Mouse (Mus musculus) CH12.LX (cell line): ENCODE measurements at regions not wholly inside any gene's neighbourhood (a gene's known extent, or its start where the extent isn't known, plus 50 kb on each side); places are given as distances from the start of the nearest gene placed in this dataset.
"Not testable (repeated sequence)": the region's sequence is repeated elsewhere in the genome, so short reads cannot be mapped to it uniquely, and the experiment has no call there.

Experiments used
- DNase-seq: peaks from one replicate; pipeline ENCODE4 v3.0.0-alpha.2; 2013; ENCODE audit errors: extremely low read depth
- H3K27ac ChIP-seq: 2 replicates; pipeline ENCODE4 v1.5.1; 2012; ENCODE audit warnings: low read depth, mild to moderate bottlenecking, control low read depth, moderate library complexity; ENCODE audit not compliant: insufficient read depth
- H3K27me3 ChIP-seq: replicated peaks from 2 replicates; pipeline ENCODE3; 2012; ENCODE audit warnings: inconsistent platforms
- H3K36me3 ChIP-seq, 2 experiments: replicated peaks in 1 of 2; 2 replicates each; pipeline versions ENCODE3 to v1.6.1; 2012; ENCODE audit warnings: inconsistent platforms in 1 of 2, low read length in 1 of 2, mild to moderate bottlenecking in 1 of 2, mixed read lengths in 1 of 2, moderate library complexity in 1 of 2; ENCODE audit not compliant: control insufficient read depth in 1 of 2, insufficient read depth in 1 of 2
- H3K4me1 ChIP-seq, 2 experiments: 2 replicates each; pipeline ENCODE4 v1.6.1; 2012; ENCODE audit warnings: inconsistent platforms in 1 of 2, moderate library complexity in 1 of 2; ENCODE audit not compliant: insufficient read depth in 2 of 2, control insufficient read depth in 1 of 2
- H3K4me2 ChIP-seq: 2 replicates; pipeline ENCODE4 v1.6.1; 2012; ENCODE audit warnings: low read depth, mild to moderate bottlenecking, control low read depth; ENCODE audit not compliant: poor library complexity, insufficient read depth, severe bottlenecking
- H3K4me3 ChIP-seq, 3 experiments: fragments of 150-350 bp in 1 of 3; sonication (generic) in 1 of 3; replicated peaks in 1 of 3; 2 replicates each; pipeline versions ENCODE3 to v1.5.1; 2011 to 2012; ENCODE audit warnings: low read depth in 2 of 3, low read length in 2 of 3, mild to moderate bottlenecking in 2 of 3, moderate library complexity in 2 of 3, control low read depth in 1 of 3, improper control_type of control experiment in 1 of 3, inconsistent platforms in 1 of 3, mixed read lengths in 1 of 3; ENCODE audit not compliant: poor library complexity in 1 of 3
- H3K79me2 ChIP-seq: replicated peaks from 2 replicates; pipeline ENCODE4 v1.6.1; 2012; ENCODE audit warnings: mild to moderate bottlenecking, moderate library complexity; ENCODE audit not compliant: control insufficient read depth, poor library complexity, insufficient read depth, severe bottlenecking; ENCODE audit errors: extremely low read depth
- H3K9ac ChIP-seq: 2 replicates; pipeline ENCODE4 v1.6.1; 2012; ENCODE audit warnings: low read depth, mild to moderate bottlenecking, control low read depth, moderate library complexity; ENCODE audit not compliant: insufficient read depth
- H3K9me3 ChIP-seq: replicated peaks from 2 replicates; pipeline ENCODE3; 2012; ENCODE audit warnings: low read length, inconsistent platforms, mixed read lengths
- CHD1 ChIP-seq: IDR thresholded peaks from 2 replicates; pipeline ENCODE4 v1.6.1; 2012; ENCODE audit warnings: low read depth, low read length, improper control_type of control experiment, inconsistent platforms
- CHD2 ChIP-seq: IDR thresholded peaks from 2 replicates; pipeline ENCODE4 v1.6.1; 2011; ENCODE audit warnings: low read length, improper control_type of control experiment
- CTCF ChIP-seq, 2 experiments: IDR thresholded peaks in 1 of 2; conservative IDR thresholded peaks in 1 of 2; 2 replicates each; pipeline ENCODE4 v1.5.1; 2011 to 2012; ENCODE audit warnings: low read depth in 2 of 2, low read length in 2 of 2, improper control_type of control experiment in 1 of 2, inconsistent platforms in 1 of 2, mild to moderate bottlenecking in 1 of 2, moderate library complexity in 1 of 2
- E2F4 ChIP-seq: IDR thresholded peaks from 2 replicates; pipeline ENCODE4 v1.6.1; 2011; ENCODE audit warnings: low read depth, low read length, improper control_type of control experiment; ENCODE audit not compliant: insufficient replicate concordance
- HCFC1 ChIP-seq: IDR thresholded peaks from 2 replicates; pipeline ENCODE4 v1.6.1; 2012; ENCODE audit warnings: low read depth, mild to moderate bottlenecking, inconsistent platforms, low read length, improper control_type of control experiment
- JUN ChIP-seq: IDR thresholded peaks from 2 replicates; pipeline ENCODE4 v1.6.1; 2011; ENCODE audit warnings: low read depth, mild to moderate bottlenecking, low read length, improper control_type of control experiment, moderate library complexity; ENCODE audit not compliant: insufficient read depth
- JUND ChIP-seq: conservative IDR thresholded peaks from 2 replicates; pipeline ENCODE4 v1.6.1; 2011; ENCODE audit warnings: low read depth, low read length, improper control_type of control experiment
- MAFK ChIP-seq: IDR thresholded peaks from 2 replicates; pipeline ENCODE4 v1.6.1; 2011; ENCODE audit warnings: low read length, improper control_type of control experiment; ENCODE audit not compliant: insufficient replicate concordance
- NELFE ChIP-seq: IDR thresholded peaks from 2 replicates; pipeline ENCODE4 v1.6.1; 2011; ENCODE audit warnings: low read depth, low read length, improper control_type of control experiment
- NRF1 ChIP-seq: IDR thresholded peaks from 2 replicates; pipeline ENCODE4 v1.6.1; 2014; ENCODE audit warnings: low read depth, mild to moderate bottlenecking, inconsistent platforms, low read length, improper control_type of control experiment, moderate library complexity
- PAX5 ChIP-seq: IDR thresholded peaks from 2 replicates; pipeline ENCODE4 v1.6.1; 2012; ENCODE audit warnings: low read length, inconsistent platforms, mixed read lengths
- RAD21 ChIP-seq: IDR thresholded peaks from 2 replicates; pipeline ENCODE4 v1.6.1; 2011; ENCODE audit warnings: low read depth, mild to moderate bottlenecking, low read length, improper control_type of control experiment, moderate library complexity
- SIN3A ChIP-seq: IDR thresholded peaks from 2 replicates; pipeline ENCODE4 v1.6.1; 2012; ENCODE audit warnings: low read length, improper control_type of control experiment, inconsistent platforms
- TBP ChIP-seq: conservative IDR thresholded peaks from 2 replicates; pipeline ENCODE4 v1.6.1; 2011; ENCODE audit warnings: low read depth, low read length, improper control_type of control experiment
- TCF12 ChIP-seq: IDR thresholded peaks from 2 replicates; pipeline ENCODE4 v1.6.1; 2014; ENCODE audit warnings: low read depth, mild to moderate bottlenecking, inconsistent platforms, low read length, improper control_type of control experiment
- UBTF ChIP-seq: IDR thresholded peaks from 2 replicates; pipeline ENCODE4 v1.6.1; 2012; ENCODE audit warnings: low read depth, mild to moderate bottlenecking, inconsistent platforms, low read length, improper control_type of control experiment, moderate library complexity
- ZC3H11A ChIP-seq: IDR thresholded peaks from 2 replicates; pipeline ENCODE4 v1.6.1; 2012; ENCODE audit warnings: low read depth, mild to moderate bottlenecking, inconsistent platforms, low read length, improper control_type of control experiment
- ZNF384 ChIP-seq: IDR thresholded peaks from 2 replicates; pipeline ENCODE4 v1.6.1; 2012; ENCODE audit warnings: low read depth, low read length, improper control_type of control experiment, inconsistent platforms
- dilution Hi-C: fragments of 300-500 bp; cut with MboI; formaldehyde crosslinking; loops from 2 replicates; pipeline ENCODE4 v1.14.3; 2020; ENCODE audit warnings: low sequenced_read_pairs; ENCODE audit not compliant: extremely low pct_unique_long_range_greater_than_20kb, extremely low pct_ligation_motif_present
- in situ Hi-C: fragments of 300-500 bp; cut with MboI; formaldehyde crosslinking; loops from 3 replicates; pipeline ENCODE4 v1.14.3; 2019; ENCODE audit warnings: low sequenced_read_pairs, low pct_ligation_motif_present, low pct_unique_long_range_greater_than_20kb, mixed read lengths

- Histone ChIP-seq H3K4me3 (no peak overlapping the region), H3K9ac (no peak overlapping the region), H3K27me3 (no peaks in the 10 kb centered on the region), H3K79me2 (no peaks in the 10 kb centered on the region), H3K9me3 (peaks cover 93% of the 10 kb centered on the region), H3K36me3 (no peaks in the 10 kb centered on the region)
- no peak for TF ChIP-seq NELFE
- TF ChIP-seq CHD2: no peak
- TF ChIP-seq UBTF: no peak
- TF ChIP-seq MAFK: no peak
- no peak for TF ChIP-seq CTCF (conservative IDR thresholded peaks at IDR 0.05 in 1 of 2, IDR thresholded peaks at IDR 0.05 in 1 of 2; ENCODE audit: low read depth in 2 of 2, low read length in 2 of 2)
- TF ChIP-seq E2F4: no peak
- TF ChIP-seq TBP: no peak
- no peak for TF ChIP-seq NRF1
- no peak for TF ChIP-seq TCF12
- no peak for TF ChIP-seq PAX5
- no peak for TF ChIP-seq JUN
- no peak for TF ChIP-seq ZC3H11A
- no peak for TF ChIP-seq JUND
- no peak for TF ChIP-seq CHD1
- TF ChIP-seq ZNF384: no peak
- no peak for TF ChIP-seq SIN3A
- no peak for TF ChIP-seq RAD21
- TF ChIP-seq HCFC1: no peak
- TF ChIP-seq, all 38 proteins: peak for 0
- H3K4me1 ChIP-seq: no peaks in the 10 kb centered on the region
- no peak overlapping the region for H3K27ac ChIP-seq
- no peak for DNase-seq
- dilution Hi-C loops (no loop called here), in situ Hi-C loops (no loop called here)
- no peak overlapping the region for H3K4me2 ChIP-seq
These were observed 287.5 kb upstream of the 3110018I06Rik start for GRCm38 (mm10) chr12:107200903-107201302.

DNA sequence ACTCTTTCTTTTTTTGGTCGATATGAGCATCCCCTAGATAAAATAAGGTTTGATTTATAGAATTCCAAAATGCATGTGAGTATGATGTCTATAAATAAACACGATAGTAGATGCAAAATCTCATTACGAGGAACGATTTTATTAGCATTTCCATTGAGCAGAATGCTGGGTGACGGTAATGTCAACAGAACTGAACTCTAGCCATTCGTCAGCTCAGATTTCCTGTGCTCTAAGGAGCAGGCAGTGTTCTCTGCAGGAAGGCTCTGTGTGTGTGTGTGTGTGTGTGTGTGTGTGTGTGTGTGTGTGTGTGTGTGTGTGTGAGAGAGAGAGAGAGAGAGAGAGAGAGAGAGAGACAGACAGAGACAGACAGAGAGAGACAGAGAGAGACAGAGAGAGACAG, 279.6 kb upstream of the 3110018I06Rik start:
- DNase-seq, H3K27me3 ChIP-seq, H3K27ac ChIP-seq, H3K4me3 ChIP-seq, H3K79me2 ChIP-seq, H3K4me2 ChIP-seq, H3K36me3 ChIP-seq, in situ Hi-C loops, H3K9ac ChIP-seq, H3K4me1 ChIP-seq, dilution Hi-C loops: not testable (repeated sequence)
- H3K9me3 ChIP-seq: peaks cover 80% of the 10 kb centered on the region
